Mouse (Mus musculus): Measurements from ENCODE around the gene Ubap2. TPM values are rescaled to one million over a fixed set of nuclear protein-coding genes. Genes with fewer than 3 reads are reported as not detected.

The Ubap2 gene
- polyA plus RNA-seq, 1 experiment from 2014 or later, result 87.0 TPM

DNA sequence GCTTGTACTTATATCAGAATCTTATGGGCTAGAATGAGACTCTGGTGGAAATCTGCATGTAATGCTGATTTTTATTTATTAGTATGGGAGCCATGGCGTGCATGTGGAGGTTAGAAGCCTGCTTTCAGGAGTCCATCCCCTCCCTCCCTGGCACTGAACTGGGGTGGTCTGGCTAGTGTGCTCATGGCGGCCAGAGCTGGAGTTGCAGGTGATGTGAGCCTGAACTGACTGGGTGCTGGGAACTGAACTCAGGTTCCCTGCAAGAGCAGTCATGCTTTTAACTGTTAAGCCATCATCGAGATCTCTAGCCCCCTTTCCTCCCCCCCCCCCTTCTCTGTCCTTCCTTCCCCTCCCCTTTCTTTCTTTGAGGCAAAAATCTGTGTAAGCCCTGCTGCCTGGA is 125.1 kb downstream of the Ubap2 start:
- Histone ChIP-seq H3K27ac (no peak overlapping the region), H3K27me3 (ENCODE audit: insufficient read depth, poor library complexity, severe bottlenecking) (no peaks in the 10 kb centered on the region), H3K9me3 (no peaks in the 10 kb centered on the region), H3K36me3 (peaks cover 21% of the 10 kb centered on the region), H3K4me1 (no peaks in the 10 kb centered on the region), H3K4me3 (no peak overlapping the region)
- 90% methylated on average over 3 of the region's 3 CpGs for WGBS
- no peak for DNase-seq (ENCODE audit: low spot score)

Other genes starting within 250 kb of the Ubap2 start
- gene Aqp7, start 227.0 kb downstream of the Ubap2 start, polyA plus RNA-seq (2016; fragmentation: Nextera tagmentation; extraction: Ambion mirVana), result 0.09 and 1.2 TPM in 2 replicates
- 10.6 TPM in 2 replicates for gene Aqp3, start 177.0 kb downstream of the Ubap2 start, polyA plus RNA-seq (2016; fragmentation: Nextera tagmentation; extraction: Ambion mirVana)
- gene Nol6, start 150.7 kb downstream of the Ubap2 start, polyA plus RNA-seq (2016; fragmentation: Nextera tagmentation; extraction: Ambion mirVana), result 26.0 and 26.8 TPM in 2 replicates
- 64.2 and 84.7 TPM in 2 replicates for gene Ube2r2, start 139.4 kb downstream of the Ubap2 start, polyA plus RNA-seq (2016; fragmentation: Nextera tagmentation; extraction: Ambion mirVana)
- gene Dcaf12, start 39.7 kb upstream of the Ubap2 start, polyA plus RNA-seq (2016; fragmentation: Nextera tagmentation; extraction: Ambion mirVana), result 49.0 and 49.9 TPM in 2 replicates
- 52.4 and 56.6 TPM in 2 replicates for gene Ubap1, start 73.9 kb upstream of the Ubap2 start, polyA plus RNA-seq (2016; fragmentation: Nextera tagmentation; extraction: Ambion mirVana)
- gene Kif24, start 189.7 kb upstream of the Ubap2 start, polyA plus RNA-seq (2016; fragmentation: Nextera tagmentation; extraction: Ambion mirVana), result 6.9 and 9.1 TPM in 2 replicates
- 48.1 and 56.6 TPM in 2 replicates for gene Nudt2, start 190.0 kb upstream of the Ubap2 start, polyA plus RNA-seq (2016; fragmentation: Nextera tagmentation; extraction: Ambion mirVana)
- gene AI464131, start 227.9 kb upstream of the Ubap2 start, polyA plus RNA-seq (2016; fragmentation: Nextera tagmentation; extraction: Ambion mirVana), result 2.9 and 3.2 TPM in 2 replicates
- 1.0 TPM in 1 of 2 replicates, not detected in the other for gene 1110017D15Rik, start 242.2 kb upstream of the Ubap2 start, polyA plus RNA-seq (2016; fragmentation: Nextera tagmentation; extraction: Ambion mirVana)